Mouse (Mus musculus) MEL (cell line): ENCODE results near the gene Hebp2. TPM values are rescaled to one million over a fixed set of nuclear protein-coding genes. Genes with fewer than 3 reads are reported as not detected.
A peak's percentile ranks its signal among the peaks of the same experiment; 100 is the strongest.

ENCODE experiments used
- DNase-seq: peaks from one replicate; pipeline ENCODE4 v3.0.0; 2011; ENCODE audit warnings: low read depth, low spot score
- H3K27ac ChIP-seq: 2 replicates; pipeline ENCODE4 v1.5.1; 2012; ENCODE audit warnings: low read depth, mild to moderate bottlenecking, control low read depth, low read length, moderate library complexity; ENCODE audit not compliant: control insufficient read depth
- H3K27me3 ChIP-seq, 2 experiments: fragments of 150-350 bp in 1 of 2; sonication (generic) in 1 of 2; 2 replicates each; pipeline ENCODE4 v1.6.1; 2012; ENCODE audit warnings: low read length in 2 of 2, mild to moderate bottlenecking in 2 of 2, improper control_type of control experiment in 1 of 2, moderate library complexity in 1 of 2; ENCODE audit not compliant: insufficient read depth in 2 of 2, control insufficient read depth in 1 of 2
- H3K36me3 ChIP-seq, 2 experiments: 2 replicates each; pipeline ENCODE4 v1.6.1; 2012 to 2014; ENCODE audit warnings: low read length in 2 of 2, improper control_type of control experiment in 1 of 2, inconsistent platforms in 1 of 2, mild to moderate bottlenecking in 1 of 2; ENCODE audit not compliant: insufficient read depth in 2 of 2, control insufficient read depth in 1 of 2
- H3K4me1 ChIP-seq, 2 experiments: fragments of 150-350 bp in 1 of 2; sonication (generic) in 1 of 2; 2 replicates each; pipeline ENCODE4 v1.6.1; 2012; ENCODE audit warnings: low read length in 2 of 2, improper control_type of control experiment in 1 of 2, mild to moderate bottlenecking in 1 of 2; ENCODE audit not compliant: insufficient read depth in 2 of 2, control insufficient read depth in 1 of 2
- H3K4me3 ChIP-seq, 2 experiments: fragments of 150-350 bp in 1 of 2; sonication (generic) in 1 of 2; 2 replicates each; pipeline ENCODE4 v1.5.1; 2012; ENCODE audit warnings: low read depth in 2 of 2, low read length in 2 of 2, mild to moderate bottlenecking in 2 of 2, moderate library complexity in 2 of 2, control low read depth in 1 of 2, improper control_type of control experiment in 1 of 2; ENCODE audit not compliant: control insufficient read depth in 1 of 2, insufficient read depth in 1 of 2
- H3K79me2 ChIP-seq: 2 replicates; pipeline ENCODE4 v1.6.1; 2012; ENCODE audit warnings: mild to moderate bottlenecking, low read length, moderate library complexity; ENCODE audit not compliant: control insufficient read depth, poor library complexity, insufficient read depth
- H3K9ac ChIP-seq: 2 replicates; pipeline ENCODE4 v1.6.1; 2012; ENCODE audit warnings: low read depth, mild to moderate bottlenecking, control low read depth, low read length, moderate library complexity; ENCODE audit not compliant: control insufficient read depth, poor library complexity, severe bottlenecking
- H3K9me3 ChIP-seq: fragments of 150-350 bp; sonication (generic); replicated peaks from 2 replicates; pipeline ENCODE4 v1.6.1; 2012; ENCODE audit warnings: mild to moderate bottlenecking, low read length, improper control_type of control experiment, moderate library complexity; ENCODE audit not compliant: insufficient read depth
- BHLHE40 ChIP-seq: IDR thresholded peaks from 2 replicates; pipeline ENCODE4 v1.6.1; 2012; ENCODE audit warnings: low read depth, mild to moderate bottlenecking, inconsistent platforms, low read length, improper control_type of control experiment, borderline replicate concordance
- CHD2 ChIP-seq: IDR thresholded peaks from 2 replicates; pipeline ENCODE4 v1.6.1; 2011; ENCODE audit warnings: low read length, improper control_type of control experiment
- CTCF ChIP-seq, 3 experiments: IDR thresholded peaks in 2 of 3; conservative IDR thresholded peaks in 1 of 3; 2 replicates each; pipeline ENCODE4 v1.5.1; 2011 to 2012; ENCODE audit warnings: low read length in 3 of 3, low read depth in 2 of 3, mild to moderate bottlenecking in 2 of 3, improper control_type of control experiment in 1 of 3, inconsistent platforms in 1 of 3, mixed read lengths in 1 of 3, moderate library complexity in 1 of 3; ENCODE audit not compliant: control insufficient read depth in 1 of 3, insufficient read depth in 1 of 3, poor library complexity in 1 of 3, severe bottlenecking in 1 of 3
- EP300 ChIP-seq, 2 experiments: IDR thresholded peaks; 2 replicates each; pipeline ENCODE4 v1.6.1; 2011; ENCODE audit warnings: improper control_type of control experiment in 2 of 2, low read length in 2 of 2, low read depth in 1 of 2, mild to moderate bottlenecking in 1 of 2
- ETS1 ChIP-seq: IDR thresholded peaks from 2 replicates; pipeline ENCODE4 v1.6.1; 2012; ENCODE audit warnings: low read depth, mild to moderate bottlenecking, inconsistent platforms, low read length, improper control_type of control experiment, moderate library complexity
- GABPA ChIP-seq: IDR thresholded peaks from 2 replicates; pipeline ENCODE4 v1.6.1; 2012; ENCODE audit warnings: low read depth, mild to moderate bottlenecking, inconsistent platforms, low read length, improper control_type of control experiment, moderate library complexity
- HCFC1 ChIP-seq: IDR thresholded peaks from 2 replicates; pipeline ENCODE4 v1.6.1; 2012; ENCODE audit warnings: low read depth, mild to moderate bottlenecking, inconsistent platforms, low read length, improper control_type of control experiment, moderate library complexity
- JUND ChIP-seq: IDR thresholded peaks from 2 replicates; pipeline ENCODE4 v1.6.1; 2011; ENCODE audit warnings: low read depth, mild to moderate bottlenecking, improper control_type of control experiment, low read length
- KAT2A ChIP-seq: conservative IDR thresholded peaks from 2 replicates; pipeline ENCODE4 v1.6.1; 2012; ENCODE audit warnings: low read depth, low read length, improper control_type of control experiment, inconsistent platforms
- MAFK ChIP-seq: IDR thresholded peaks from 2 replicates; pipeline ENCODE4 v1.6.1; 2011; ENCODE audit warnings: low read depth, mild to moderate bottlenecking, low read length, improper control_type of control experiment, borderline replicate concordance
- MXI1 ChIP-seq: IDR thresholded peaks from 2 replicates; pipeline ENCODE4 v1.6.1; 2011; ENCODE audit warnings: mild to moderate bottlenecking, low read depth, low read length, improper control_type of control experiment
- MYC ChIP-seq: IDR thresholded peaks from 2 replicates; pipeline ENCODE4 v1.6.1; 2011; ENCODE audit warnings: low read depth, mild to moderate bottlenecking, low read length, improper control_type of control experiment, moderate library complexity
- NELFE ChIP-seq: IDR thresholded peaks from 2 replicates; pipeline ENCODE4 v1.6.1; 2011; ENCODE audit warnings: low read depth, low read length, improper control_type of control experiment
- POLR2A ChIP-seq, 2 experiments: IDR thresholded peaks; 2 replicates each; pipeline ENCODE4 v1.6.1; 2011 to 2012; ENCODE audit warnings: low read length in 2 of 2, mild to moderate bottlenecking in 2 of 2, control low read depth in 1 of 2, improper control_type of control experiment in 1 of 2, low read depth in 1 of 2, moderate library complexity in 1 of 2; ENCODE audit not compliant: control insufficient read depth in 1 of 2, insufficient read depth in 1 of 2, poor library complexity in 1 of 2
- RAD21 ChIP-seq: IDR thresholded peaks from 2 replicates; pipeline ENCODE4 v1.6.1; 2011; ENCODE audit warnings: mild to moderate bottlenecking, low read depth, low read length, improper control_type of control experiment
- RCOR1 ChIP-seq: IDR thresholded peaks from 2 replicates; pipeline ENCODE4 v1.6.1; 2012; ENCODE audit warnings: low read depth, mild to moderate bottlenecking, inconsistent platforms, low read length, improper control_type of control experiment
- SIN3A ChIP-seq: IDR thresholded peaks from 2 replicates; pipeline ENCODE4 v1.6.1; 2012; ENCODE audit warnings: low read length, improper control_type of control experiment, inconsistent platforms
- SMC3 ChIP-seq: IDR thresholded peaks from 2 replicates; pipeline ENCODE4 v1.6.1; 2011; ENCODE audit warnings: low read depth, low read length, improper control_type of control experiment
- TAL1 ChIP-seq: IDR thresholded peaks from 2 replicates; pipeline ENCODE4 v1.6.1; 2012; ENCODE audit warnings: mild to moderate bottlenecking, inconsistent platforms, low read length, moderate library complexity, mixed read lengths
- TBP ChIP-seq: IDR thresholded peaks from 2 replicates; pipeline ENCODE4 v1.8.0; 2011; ENCODE audit warnings: low read depth, low read length, improper control_type of control experiment
- TCF12 ChIP-seq: IDR thresholded peaks from 2 replicates; pipeline ENCODE4 v1.6.1; 2014; ENCODE audit warnings: low read depth, mild to moderate bottlenecking, inconsistent platforms, low read length, improper control_type of control experiment, moderate library complexity
- UBTF ChIP-seq: IDR thresholded peaks from 2 replicates; pipeline ENCODE4 v1.6.1; 2012; ENCODE audit warnings: low read depth, mild to moderate bottlenecking, inconsistent platforms, low read length, improper control_type of control experiment, moderate library complexity, borderline replicate concordance; ENCODE audit not compliant: insufficient read depth
- USF1 ChIP-seq: IDR thresholded peaks from 2 replicates; pipeline ENCODE4 v1.6.1; 2014; ENCODE audit warnings: low read depth, mild to moderate bottlenecking, inconsistent platforms, low read length, improper control_type of control experiment, moderate library complexity
- USF2 ChIP-seq, 2 experiments: IDR thresholded peaks; 2 replicates each; pipeline ENCODE4 v1.6.1; 2011 to 2012; ENCODE audit warnings: improper control_type of control experiment in 2 of 2, low read length in 2 of 2, borderline replicate concordance in 1 of 2, inconsistent platforms in 1 of 2, low read depth in 1 of 2, mild to moderate bottlenecking in 1 of 2; ENCODE audit not compliant: insufficient read depth in 1 of 2
- ZC3H11A ChIP-seq: IDR thresholded peaks from 2 replicates; pipeline ENCODE4 v1.6.1; 2012; ENCODE audit warnings: low read depth, mild to moderate bottlenecking, inconsistent platforms, low read length, improper control_type of control experiment
- ZKSCAN1 ChIP-seq: IDR thresholded peaks from 2 replicates; pipeline ENCODE4 v1.6.1; 2012; ENCODE audit warnings: low read depth, mild to moderate bottlenecking, inconsistent platforms, low read length, improper control_type of control experiment, moderate library complexity
- ZNF384 ChIP-seq: IDR thresholded peaks from 2 replicates; pipeline ENCODE4 v1.6.1; 2012; ENCODE audit warnings: low read depth, mild to moderate bottlenecking, inconsistent platforms, low read length, improper control_type of control experiment
- polyA plus RNA-seq, 2 experiments: library from polyadenylated mRNA; stranded (reverse) in 1 of 2; unstranded in 1 of 2; fragments of >175 nt in 1 of 2; fragments of >200 nt in 1 of 2; gene quantifications; 2 replicates each; pipeline versions ENCODE4 v1.2.1 to v1.2.4; 2012; ENCODE audit warnings: low replicate concordance in 2 of 2, low read depth in 1 of 2; ENCODE audit not compliant: insufficient read length in 2 of 2, insufficient read depth in 1 of 2, missing spikeins in 1 of 2
- total RNA-seq: library from RNA; depleted of rRNA; stranded (reverse); fragments of 300-350 nt; gene quantifications from 2 replicates; pipeline ENCODE4 v1.2.3, GENCODE M21; 2012

The Hebp2 gene
- total and polyA plus RNA-seq, 3 experiments = not detected

GRCm38 (mm10) chr10:18572581-18572980, 26.7 kb upstream of the Hebp2 start:
- Histone ChIP-seq H3K9me3 (no peaks in the 10 kb centered on the region), H3K27me3 (no peaks in the 10 kb centered on the region), H3K4me3 (no peak overlapping the region), H3K4me1 (no peaks in the 10 kb centered on the region), H3K9ac (no peak overlapping the region), H3K27ac (no peak overlapping the region), H3K79me2 (no peaks in the 10 kb centered on the region), H3K36me3 (no peaks in the 10 kb centered on the region)
- DNase-seq = peak; percentile 10
- no peak for TF ChIP-seq POLR2A (IDR thresholded peaks at IDR 0.05; ENCODE audit: control insufficient read depth in 1 of 2, insufficient read depth in 1 of 2, low read depth in 1 of 2, low read length in 2 of 2, poor library complexity in 1 of 2)
- TF ChIP-seq NELFE = no peak
- no peak for TF ChIP-seq CHD2
- no peak for TF ChIP-seq MAFK
- no peak for TF ChIP-seq USF1
- no peak for TF ChIP-seq JUND
- peak in 2 of 3 experiments; percentile 29 to 47; a peak in 3 of 6 replicates for TF ChIP-seq CTCF (IDR thresholded peaks at IDR 0.05 in 2 of 3, conservative IDR thresholded peaks at IDR 0.05 in 1 of 3; ENCODE audit: control insufficient read depth in 1 of 3, insufficient read depth in 1 of 3, low read depth in 2 of 3, low read length in 3 of 3, poor library complexity in 1 of 3, severe bottlenecking in 1 of 3)
- TF ChIP-seq MXI1 = no peak
- TF ChIP-seq ZC3H11A = no peak
- no peak for TF ChIP-seq HCFC1
- no peak for TF ChIP-seq KAT2A
- TF ChIP-seq TBP = no peak
- TF ChIP-seq RCOR1 = no peak
- TF ChIP-seq BHLHE40 = no peak
- no peak for TF ChIP-seq TCF12
- TF ChIP-seq USF2 (IDR thresholded peaks at IDR 0.05; ENCODE audit: borderline replicate concordance in 1 of 2, insufficient read depth in 1 of 2, low read depth in 1 of 2, low read length in 2 of 2) = no peak
- no peak for TF ChIP-seq UBTF
- TF ChIP-seq TAL1 = no peak
- no peak for TF ChIP-seq ETS1
- no peak for TF ChIP-seq SIN3A
- peak; percentile 5 for TF ChIP-seq RAD21
- no peak for TF ChIP-seq GABPA
- TF ChIP-seq MYC = no peak
- TF ChIP-seq SMC3 = peak; percentile 40
- TF ChIP-seq ZKSCAN1 = no peak
- TF ChIP-seq ZNF384 = no peak
- TF ChIP-seq EP300 (IDR thresholded peaks at IDR 0.05; ENCODE audit: low read depth in 1 of 2, low read length in 2 of 2) = no peak
